In genomic region chr3:38846602-38847382, GRCm38 (mm10) we compare ENCODE assay signal across 14 mouse cellular contexts. TPM values are rescaled to one million over a fixed set of nuclear protein-coding genes. Genes with fewer than 3 reads are reported as not detected.
DNase-seq lines count a peak whose midpoint lies in the region; ATAC-seq and TF ChIP-seq lines count a peak whose summit lies in the region.
"Had no signal": no experiment of that assay in that cellular context is flagged by ENCODE, and none has a peak within 500 bp of the region (broad histone marks: within the 10 kb centered on the region; RNA-seq: fewer than 3 reads in every experiment).

No protein-coding gene starts in this region.

- no peak overlapping the region for H3K4me2 ChIP-seq in lung, postnatal 0 days (replicated peaks; ENCODE audit: low read depth, low read length)
- H3K4me2 ChIP-seq in intestine, postnatal 0 days (replicated peaks; ENCODE audit: low read depth), result no peak overlapping the region
- no peak overlapping the region for H3K4me2 ChIP-seq in liver, postnatal 0 days (ENCODE audit: low read depth, low read length)
- H3K4me2 ChIP-seq: limb, embryonic 13.5 days had no signal

- peak; percentile 37; the same call in 1 of the 2 replicates for TF ChIP-seq CTCF in lung, postnatal 0 days (IDR thresholded peaks at IDR 0.05)
- TF ChIP-seq CTCF in intestine, postnatal 0 days (IDR thresholded peaks at IDR 0.05; ENCODE audit: low read depth), result peak; percentile 38; the same call in 1 of the 2 replicates
- no peak for TF ChIP-seq CTCF in liver, postnatal 0 days (IDR thresholded peaks at IDR 0.05; ENCODE audit: low read depth)

- H3K4me3 ChIP-seq in lung, postnatal 0 days (ENCODE audit: low read depth, low read length), result no peak overlapping the region
- no peak overlapping the region for H3K4me3 ChIP-seq in embryonic facial prominence, embryonic 10.5 days
- no peak overlapping the region for H3K4me3 ChIP-seq in intestine, postnatal 0 days (ENCODE audit: low read depth, low read length)
- H3K4me3 ChIP-seq in liver, postnatal 0 days (ENCODE audit: low read depth, low read length), result no peak overlapping the region
- H3K4me3 ChIP-seq: limb, embryonic 13.5 days had no signal

- WGBS in lung, postnatal 0 days, result 31% methylated on average over 11 of the region's 11 CpGs
- WGBS in embryonic facial prominence, embryonic 10.5 days, result 36% methylated on average over 11 of the region's 11 CpGs
- 33% methylated on average over 11 of the region's 11 CpGs for WGBS in intestine, postnatal 0 days
- 39% methylated on average over 11 of the region's 11 CpGs for WGBS in liver, postnatal 0 days (ENCODE audit: insufficient replicate concordance)

- no peaks in the 10 kb centered on the region for H3K4me1 ChIP-seq in lung, postnatal 0 days (ENCODE audit: insufficient read depth, low read depth, low read length)
- H3K4me1 ChIP-seq in embryonic facial prominence, embryonic 10.5 days, result peaks cover 25% of the 10 kb centered on the region
- no peaks in the 10 kb centered on the region for H3K4me1 ChIP-seq in intestine, postnatal 0 days (replicated peaks; ENCODE audit: control insufficient read depth, insufficient read depth, low read length)
- H3K4me1 ChIP-seq in liver, postnatal 0 days (ENCODE audit: insufficient read depth), result no peaks in the 10 kb centered on the region

- H3K27me3 ChIP-seq in lung, postnatal 0 days (replicated peaks; ENCODE audit: insufficient read depth, low read length), result no peaks in the 10 kb centered on the region
- H3K27me3 ChIP-seq in embryonic facial prominence, embryonic 10.5 days (replicated peaks; ENCODE audit: low read depth, poor library complexity, severe bottlenecking), result no peaks in the 10 kb centered on the region
- H3K27me3 ChIP-seq in intestine, postnatal 0 days (replicated peaks; ENCODE audit: control insufficient read depth, insufficient read depth, low read length), result no peaks in the 10 kb centered on the region
- no peaks in the 10 kb centered on the region for H3K27me3 ChIP-seq in liver, postnatal 0 days (ENCODE audit: insufficient read depth, low read length)
- H3K27me3 ChIP-seq: limb, embryonic 13.5 days had no signal

- no peak overlapping the region for H3K9ac ChIP-seq in lung, postnatal 0 days (replicated peaks; ENCODE audit: low read depth)
- H3K9ac ChIP-seq in intestine, postnatal 0 days (ENCODE audit: low read depth, low read length), result no peak overlapping the region
- H3K9ac ChIP-seq in liver, postnatal 0 days (replicated peaks), result no peak overlapping the region
- H3K9ac ChIP-seq: limb, embryonic 13.5 days had no signal

- H3K27ac ChIP-seq in lung, postnatal 0 days (ENCODE audit: low read length), result no peak overlapping the region
- H3K27ac ChIP-seq in embryonic facial prominence, embryonic 10.5 days (replicated peaks), result peak overlapping the region; percentile 73
- H3K27ac ChIP-seq in intestine, postnatal 0 days (ENCODE audit: low read depth, low read length), result no peak overlapping the region
- H3K27ac ChIP-seq in liver, postnatal 0 days (ENCODE audit: low read depth), result no peak overlapping the region
- H3K27ac ChIP-seq: limb, embryonic 13.5 days had no signal

- ATAC-seq in lung, postnatal 0 days, result no peak
- ATAC-seq in intestine, postnatal 0 days, result peak; percentile 36; the same call in 1 of the 2 replicates
- no peak for ATAC-seq in liver, postnatal 0 days

- H3K9me3 ChIP-seq in lung, postnatal 0 days (ENCODE audit: low read length), result no peaks in the 10 kb centered on the region
- peaks cover 5% of the 10 kb centered on the region; the same call in 1 of the 2 replicates for H3K9me3 ChIP-seq in embryonic facial prominence, embryonic 10.5 days
- no peaks in the 10 kb centered on the region for H3K9me3 ChIP-seq in intestine, postnatal 0 days (ENCODE audit: control insufficient read depth)
- no peaks in the 10 kb centered on the region for H3K9me3 ChIP-seq in liver, postnatal 0 days (ENCODE audit: low read length)

- peak; percentile 71 for DNase-seq in heart, adult 11 months
- no peak for DNase-seq in heart, postnatal 4 days
- DNase-seq in lung, postnatal 0 days (ENCODE audit: low spot score), result no peak
- no peak for DNase-seq in lung, postnatal 25 days (ENCODE audit: low spot score)
- DNase-seq in embryonic facial prominence, embryonic 10.5 days (ENCODE audit: low spot score), result peak; percentile 47
- no peak for DNase-seq in cerebellum, postnatal 4 days (ENCODE audit: low spot score in 2 of 2)
- DNase-seq in liver, postnatal 0 days, result no peak
- DNase-seq: cerebellum, adult 18-20 months; heart, adult 18-20 months; heart, postnatal 36 days; lung, adult 2 months; right cerebral cortex, postnatal 4 days had no signal

- no peaks in the 10 kb centered on the region for H3K36me3 ChIP-seq in lung, postnatal 0 days (ENCODE audit: insufficient read depth, low read length)
- no peaks in the 10 kb centered on the region for H3K36me3 ChIP-seq in embryonic facial prominence, embryonic 10.5 days (replicated peaks)
- no peaks in the 10 kb centered on the region for H3K36me3 ChIP-seq in intestine, postnatal 0 days (ENCODE audit: control insufficient read depth, insufficient read depth)
- H3K36me3 ChIP-seq in liver, postnatal 0 days (replicated peaks; ENCODE audit: insufficient read depth, low read length), result no peaks in the 10 kb centered on the region
- H3K36me3 ChIP-seq: limb, embryonic 13.5 days had no signal

- TF ChIP-seq EP300 in lung, postnatal 0 days (IDR thresholded peaks at IDR 0.05), result no peak
- TF ChIP-seq EP300 in liver, postnatal 0 days (IDR thresholded peaks at IDR 0.05; ENCODE audit: low read depth), result no peak

RNA-seq across cellular contexts. Expression of gene Fat4, which starts 39.9 kb away (rescaled TPM):
- total RNA-seq in heart, postnatal 4 days (2021), result 10 to 100 TPM; 19.5 to 20.4 TPM
- polyA plus RNA-seq in lung, postnatal 0 days (2015; fragmentation: Nextera tagmentation; extraction: Ambion mirVana), result 3.3 and 3.5 TPM in 2 replicates
- polyA plus RNA-seq in embryonic facial prominence, embryonic 10.5 days (2016; fragmentation: Nextera tagmentation; extraction: Ambion mirVana), result 7.1 and 7.6 TPM in 2 replicates
- 2.8 and 3.0 TPM in 2 replicates for polyA plus RNA-seq in intestine, postnatal 0 days (2015; fragmentation: Nextera tagmentation; extraction: Ambion mirVana)
- 0.22 and 0.26 TPM in 2 replicates for polyA plus RNA-seq in liver, postnatal 0 days (2015; fragmentation: Nextera tagmentation; extraction: Ambion mirVana)

Comparison
In these comparisons a context has a peak if more than half of its experiments do, and no peak if none do; other contexts are left out.
1. DNase-seq: peak in heart, adult 11 months (single experiment) and embryonic facial prominence, embryonic 10.5 days (single experiment); none in heart, postnatal 4 days (single experiment), lung, postnatal 0 days (single experiment), lung, postnatal 25 days (single experiment), cerebellum, postnatal 4 days (0 of 2) and liver, postnatal 0 days (single experiment).